Mouse (Mus musculus): ENCODE data around the gene Nr1d1.

Nr1d1 gene

GRCm38 (mm10) chr11:98770096-98770975 is 4.8 kb downstream of the Nr1d1 start:
- peak in 1 of 2 experiments; percentile 11 for DNase-seq (ENCODE audit: low spot score in 2 of 2)

- peak in 1 of 2 experiments; percentile 6 for DNase-seq (ENCODE audit: low spot score in 2 of 2)
Measured at GRCm38 (mm10) chr11:98769007-98769954, 5.9 kb downstream of the Nr1d1 start.

- no peak for DNase-seq (ENCODE audit: low spot score in 2 of 2)
Measured at GRCm38 (mm10) chr11:98768127-98769006, 6.8 kb downstream of the Nr1d1 start.

GRCm38 (mm10) chr11:98767713-98768112 is 7.4 kb downstream of the Nr1d1 start:
- DNase-seq (ENCODE audit: low spot score in 2 of 2): no peak

GRCm38 (mm10) chr11:98767276-98767675 is 7.9 kb downstream of the Nr1d1 start:
- no peak for DNase-seq (ENCODE audit: low spot score in 2 of 2)

- DNase-seq (ENCODE audit: low spot score in 2 of 2): no peak
Measured at GRCm38 (mm10) chr11:98766816-98767215, 8.3 kb downstream of the Nr1d1 start.

GRCm38 (mm10) chr11:98766346-98766745 is 8.8 kb downstream of the Nr1d1 start:
- DNase-seq (ENCODE audit: low spot score in 2 of 2): no peak

- no peak for DNase-seq (ENCODE audit: low spot score in 2 of 2)
Measured at GRCm38 (mm10) chr11:98765421-98766309, 9.5 kb downstream of the Nr1d1 start.

- DNase-seq (ENCODE audit: low spot score in 2 of 2): no peak
Measured at GRCm38 (mm10) chr11:98764746-98765145, 10.4 kb downstream of the Nr1d1 start.

GRCm38 (mm10) chr11:98764091-98764490 is 11.0 kb downstream of the Nr1d1 start:
- DNase-seq (ENCODE audit: low spot score in 2 of 2): no peak

GRCm38 (mm10) chr11:98763502-98763861 is 11.7 kb downstream of the Nr1d1 start:
- DNase-seq (ENCODE audit: low spot score in 2 of 2): no peak

GRCm38 (mm10) chr11:98762756-98763501 is 12.2 kb downstream of the Nr1d1 start:
- DNase-seq (ENCODE audit: low spot score in 2 of 2): no peak

GRCm38 (mm10) chr11:98761939-98762338 is 13.2 kb downstream of the Nr1d1 start:
- DNase-seq (ENCODE audit: low spot score in 2 of 2): no peak

GRCm38 (mm10) chr11:98756711-98757110 is 18.4 kb downstream of the Nr1d1 start:
- no peak for DNase-seq (ENCODE audit: low spot score in 2 of 2)

GRCm38 (mm10) chr11:98755726-98756380 is 19.3 kb downstream of the Nr1d1 start:
- DNase-seq (ENCODE audit: low spot score in 2 of 2): no peak

- peak; percentile 57 to 75 for DNase-seq (ENCODE audit: low spot score in 2 of 2)
Measured at GRCm38 (mm10) chr11:98754621-98755181, 20.4 kb downstream of the Nr1d1 start.

GRCm38 (mm10) chr11:98754151-98754620 is 20.9 kb downstream of the Nr1d1 start:
- no peak for DNase-seq (ENCODE audit: low spot score in 2 of 2)

- no peak for DNase-seq (ENCODE audit: low spot score in 2 of 2)
Measured at GRCm38 (mm10) chr11:98753264-98753663, 21.9 kb downstream of the Nr1d1 start.
